Mouse (Mus musculus) kidney, adult 18-20 months (tissue): ENCODE data around the gene Fut1.
"Not testable (repeated sequence)": the region's sequence is repeated elsewhere in the genome, so short reads cannot be mapped to it uniquely, and the experiment has no call there.

Experiments
- DNase-seq: peaks from one replicate; pipeline ENCODE4 v3.0.0; 2021

Fut1 gene

GRCm38 (mm10) chr7:45640191-45640957, 23.3 kb downstream of the Fut1 start:
- DNase-seq: no peak

DNA sequence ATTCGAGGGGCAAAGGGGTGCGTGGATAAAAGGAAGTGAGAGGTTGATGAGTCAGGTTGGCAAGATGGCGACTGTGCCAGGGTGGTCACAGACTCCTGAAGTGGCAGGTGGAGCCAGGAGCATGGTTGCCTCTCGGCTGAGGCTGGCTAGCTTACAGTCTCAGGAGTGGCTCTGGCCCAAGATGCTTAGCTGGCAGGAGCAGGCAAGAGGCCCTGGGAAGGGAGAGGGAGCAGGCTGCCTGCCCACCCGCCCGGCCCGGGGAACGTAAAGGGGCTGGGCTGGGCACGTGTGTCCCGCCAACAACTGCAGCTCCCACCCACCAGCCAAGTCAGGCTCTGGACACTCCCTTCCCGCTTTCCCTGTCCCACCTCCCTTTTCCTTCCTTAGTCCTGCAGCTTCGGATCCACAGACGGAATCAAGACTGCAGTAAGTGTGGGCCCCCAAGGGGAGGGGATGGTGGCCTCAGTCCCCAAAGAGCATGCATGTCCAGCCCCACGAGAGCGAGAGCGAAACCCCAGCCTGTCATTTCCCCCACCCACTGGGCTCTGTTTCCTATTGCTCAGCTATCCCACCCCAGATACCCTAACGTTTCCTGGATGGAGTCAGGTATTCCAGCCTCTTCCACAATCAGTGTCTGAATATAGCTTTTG, 24.4 kb downstream of the Fut1 start:
- DNase-seq: no peak

DNA sequence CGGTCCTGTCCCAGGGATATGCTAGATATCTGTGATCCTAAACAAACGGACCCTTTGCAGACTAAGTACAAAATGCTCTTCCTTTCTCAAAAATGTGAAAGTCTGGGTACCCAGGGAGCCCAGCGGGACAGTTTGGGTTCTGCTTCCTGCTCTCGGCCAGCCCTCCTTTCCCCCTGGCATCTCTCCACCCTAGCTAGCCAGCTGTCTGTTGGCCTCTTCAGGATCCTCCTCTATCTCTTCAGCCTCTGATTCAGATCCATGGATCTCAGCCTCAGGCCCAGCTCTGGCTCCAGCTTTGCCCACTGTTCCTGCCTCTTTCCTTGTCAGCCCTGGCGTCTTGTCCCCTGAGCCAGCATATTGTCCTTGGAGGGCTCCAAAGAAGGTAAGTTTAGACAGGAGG, 25.0 kb downstream of the Fut1 start:
- DNase-seq: no peak

- DNase-seq: no peak
These were observed 25.6 kb downstream of the Fut1 start for GRCm38 (mm10) chr7:45642503-45643255.

DNA sequence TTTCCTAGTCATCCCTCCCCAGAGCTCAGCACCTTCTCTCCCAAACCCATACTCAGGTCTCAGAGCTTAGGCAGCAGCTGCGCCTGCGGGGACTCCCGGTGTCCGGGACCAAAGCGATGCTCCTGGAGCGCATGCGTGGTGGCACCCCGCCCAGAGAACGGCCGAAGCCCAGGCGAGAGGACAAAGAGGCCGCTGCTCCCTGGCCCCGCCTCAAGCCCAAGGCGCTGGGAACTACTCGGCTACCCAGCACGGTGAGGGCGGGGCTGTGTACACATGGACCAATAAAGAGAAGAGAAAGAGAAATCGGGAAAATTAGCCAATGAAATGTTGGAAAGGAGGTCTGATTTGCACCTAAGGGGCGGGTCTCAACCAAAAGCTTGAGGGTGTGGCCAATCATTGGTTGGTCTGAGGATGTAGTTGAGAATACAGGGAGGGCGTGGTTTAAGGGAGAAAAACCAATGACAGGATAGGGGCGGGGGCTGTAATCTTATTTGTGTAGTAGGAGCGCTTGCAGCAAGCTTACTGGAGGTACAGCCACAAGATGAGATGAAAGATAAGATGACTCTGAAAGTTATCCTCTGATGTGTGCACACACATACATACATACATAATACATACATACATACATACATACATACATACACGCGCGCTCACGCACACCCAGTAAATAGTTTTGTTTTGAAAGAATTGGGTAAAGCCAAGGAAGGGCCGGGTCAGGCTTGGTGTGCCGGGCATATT, 26.5 kb downstream of the Fut1 start:
- peak; percentile 83 for DNase-seq

- DNase-seq: no peak
These were observed 27.1 kb downstream of the Fut1 start for GRCm38 (mm10) chr7:45644183-45644582.

- no peak for DNase-seq
These were observed 27.9 kb downstream of the Fut1 start for GRCm38 (mm10) chr7:45644872-45645590.

GRCm38 (mm10) chr7:45645591-45645971, 28.5 kb downstream of the Fut1 start:
- no peak for DNase-seq

- DNase-seq: no peak
These were observed 29.6 kb downstream of the Fut1 start for GRCm38 (mm10) chr7:45646671-45647070.

GRCm38 (mm10) chr7:45649351-45649750, 32.3 kb downstream of the Fut1 start:
- DNase-seq: no peak

- DNase-seq: not testable (repeated sequence)
These were observed 33.4 kb downstream of the Fut1 start for GRCm38 (mm10) chr7:45650484-45650883.

GRCm38 (mm10) chr7:45654424-45655047, 37.4 kb downstream of the Fut1 start:
- DNase-seq: no peak

DNA sequence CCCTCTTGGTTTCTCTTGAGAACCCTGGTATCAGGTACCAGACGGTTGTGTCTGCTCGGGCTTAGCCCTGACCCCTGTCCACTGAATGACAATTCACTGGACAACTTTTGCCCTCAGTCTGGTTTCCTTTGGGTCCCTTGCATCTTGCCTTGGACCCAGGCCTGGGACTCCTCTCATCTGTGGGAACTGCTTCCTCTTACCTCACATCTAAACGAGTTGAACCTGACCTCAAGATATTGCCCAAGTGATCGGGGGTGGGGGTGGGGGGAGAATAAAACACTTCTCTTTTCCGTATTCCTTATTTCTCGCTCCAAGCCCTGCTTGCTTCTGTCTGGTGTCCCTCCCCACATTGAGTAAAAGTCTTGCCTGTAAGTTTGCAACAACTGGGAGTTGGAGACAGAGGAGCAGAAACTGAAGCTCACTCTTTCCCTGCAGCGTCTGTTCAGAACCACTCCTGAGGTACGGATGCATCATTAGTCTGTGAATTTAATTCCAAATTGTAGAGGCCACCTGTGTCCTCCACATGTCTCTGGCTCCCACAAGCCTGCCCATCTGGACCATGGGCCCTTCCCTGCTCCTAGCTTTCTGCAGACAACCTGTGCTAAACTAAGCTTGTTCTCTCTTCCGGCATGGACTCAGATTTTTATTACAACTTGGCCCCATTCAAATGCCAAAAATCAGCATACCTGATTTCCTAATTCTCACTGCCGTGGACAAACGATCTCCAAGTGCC, 43.8 kb downstream of the Fut1 start:
- no peak for DNase-seq

DNA sequence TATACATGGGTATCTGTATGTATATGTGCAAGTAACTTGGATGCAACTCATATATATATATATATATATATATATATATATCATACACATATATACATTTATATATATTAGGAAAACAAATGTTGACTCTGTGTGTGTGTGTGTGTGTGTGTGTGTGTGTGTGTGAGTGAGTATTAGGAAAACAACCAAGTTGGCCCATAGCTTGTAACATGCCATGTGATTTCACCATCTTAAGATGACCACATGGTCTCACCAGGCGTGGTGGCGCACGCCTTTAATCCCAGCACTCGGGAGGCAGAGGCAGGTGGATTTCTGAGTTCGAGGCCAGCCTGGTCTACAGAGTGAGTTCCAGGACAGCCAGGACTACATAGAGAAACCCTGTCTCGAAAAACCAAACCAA, 44.6 kb downstream of the Fut1 start:
- not testable (repeated sequence) for DNase-seq

- no peak for DNase-seq
These were observed 48.4 kb downstream of the Fut1 start for GRCm38 (mm10) chr7:45665303-45666138.

- DNase-seq: no peak
These were observed 49.1 kb downstream of the Fut1 start, which contains the start of gene Fut2 for GRCm38 (mm10) chr7:45666161-45666560. Fut2 (minus strand) TSS chr7:45666394.

DNA sequence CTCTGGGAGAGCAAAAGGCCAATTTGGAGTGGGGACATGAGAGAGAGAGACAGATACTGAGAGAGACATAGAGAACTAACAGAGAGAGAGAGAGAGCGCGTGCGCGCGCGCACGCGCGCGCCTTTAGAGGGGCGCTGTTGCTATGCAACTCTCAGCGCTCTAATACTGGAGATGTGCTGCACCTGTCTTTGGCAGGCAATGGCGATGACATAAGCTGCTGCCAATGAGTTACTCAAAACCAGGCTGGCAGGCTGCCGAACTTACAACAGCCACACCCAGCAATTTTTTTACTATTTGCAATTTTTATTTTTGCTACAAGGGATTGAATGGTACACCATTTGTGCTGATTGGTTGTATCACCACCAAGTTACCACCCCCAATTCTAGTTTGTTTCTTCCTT, 50.7 kb downstream of the Fut1 start:
- DNase-seq: no peak

- DNase-seq: no peak
These were observed 51.8 kb downstream of the Fut1 start for GRCm38 (mm10) chr7:45668921-45669320.
